Mouse (Mus musculus) left cerebral cortex, adult 2 months (tissue): Measurements from ENCODE around the gene Ror1. TPM values are rescaled to one million over a fixed set of nuclear protein-coding genes. Genes with fewer than 3 reads are reported as not detected.

Source experiments
- DNase-seq, 2 experiments: peaks; one replicate each; pipeline ENCODE4 v3.0.0; 2021 to 2022; ENCODE audit warnings: low spot score in 2 of 2, mixed read lengths in 1 of 2; ENCODE audit errors: extremely low spot score in 1 of 2
- H3K27ac ChIP-seq: fragments of 200-600 bp; 2 replicates; pipeline ENCODE4 v1.8.1; 2022
- H3K4me3 ChIP-seq: fragments of 200-600 bp; 2 replicates; pipeline ENCODE4 v1.8.1; 2022
- CTCF ChIP-seq: fragments of 200-600 bp; IDR thresholded peaks from 2 replicates; pipeline ENCODE4 v1.8.1; 2022; ENCODE audit warnings: antibody characterized with exemption, mild to moderate bottlenecking, moderate library complexity
- intact Hi-C: fragments of 180-260 bp; cut with DNase I; formaldehyde crosslinking; loops from one replicate; pipeline ENCODE4 v1.15.1; 2025
- total RNA-seq, 2 experiments: library from RNA; stranded (reverse); gene quantifications; 2 replicates each; pipeline ENCODE4 v1.2.3; 2021

Ror1 gene
- total RNA-seq, 2 experiments from 2014 or later = 0.72 to 0.86 TPM

GRCm38 (mm10) chr4:100226619-100227018 lies 131.0 kb downstream of the Ror1 start:
- no peak for TF ChIP-seq CTCF
- intact Hi-C loops = no loop called here
- H3K27ac ChIP-seq = no peak overlapping the region
- no peak overlapping the region for H3K4me3 ChIP-seq
- no peak for DNase-seq

GRCm38 (mm10) chr4:100228106-100228505 lies 132.5 kb downstream of the Ror1 start:
- DNase-seq = no peak
- Histone ChIP-seq H3K27ac (no peak overlapping the region), H3K4me3 (no peak overlapping the region)
- TF ChIP-seq CTCF = no peak
- intact Hi-C loops = no loop called here

GRCm38 (mm10) chr4:100230245-100230644 lies 134.7 kb downstream of the Ror1 start:
- H3K4me3 ChIP-seq = no peak overlapping the region
- DNase-seq = no peak
- intact Hi-C loops = no loop called here
- no peak for TF ChIP-seq CTCF
- no peak overlapping the region for H3K27ac ChIP-seq

GRCm38 (mm10) chr4:100230963-100231362 lies 135.4 kb downstream of the Ror1 start:
- Histone ChIP-seq H3K27ac (no peak overlapping the region), H3K4me3 (no peak overlapping the region)
- intact Hi-C loops = no loop called here
- DNase-seq = no peak
- no peak for TF ChIP-seq CTCF

GRCm38 (mm10) chr4:100231906-100232305 lies 136.3 kb downstream of the Ror1 start:
- no peak for DNase-seq
- intact Hi-C loops = no loop called here
- Histone ChIP-seq H3K4me3 (no peak overlapping the region), H3K27ac (no peak overlapping the region)
- TF ChIP-seq CTCF = no peak

- no peak for TF ChIP-seq CTCF
- Histone ChIP-seq H3K4me3 (no peak overlapping the region), H3K27ac (no peak overlapping the region)
- no peak for DNase-seq
- intact Hi-C loops = no loop called here
Measured at GRCm38 (mm10) chr4:100232541-100232940, 136.9 kb downstream of the Ror1 start.

GRCm38 (mm10) chr4:100233770-100234169 lies 138.2 kb downstream of the Ror1 start:
- H3K4me3 ChIP-seq = no peak overlapping the region
- TF ChIP-seq CTCF = no peak
- intact Hi-C loops = no loop called here
- no peak overlapping the region for H3K27ac ChIP-seq
- DNase-seq = no peak

GRCm38 (mm10) chr4:100236339-100236738 lies 140.7 kb downstream of the Ror1 start:
- intact Hi-C loops = no loop called here
- no peak overlapping the region for H3K4me3 ChIP-seq
- DNase-seq = no peak

GRCm38 (mm10) chr4:100242061-100242756 lies 146.6 kb downstream of the Ror1 start:
- Histone ChIP-seq H3K4me3 (no peak overlapping the region), H3K27ac (no peak overlapping the region)
- no peak for DNase-seq
- intact Hi-C loops = no loop called here
- TF ChIP-seq CTCF = no peak; the same call in 1 of the 2 replicates

More at GRCm38 (mm10) chr4:100236339-100236738, 140.7 kb downstream of the Ror1 start:
- H3K27ac ChIP-seq = no peak overlapping the region
- no peak for TF ChIP-seq CTCF

- DNase-seq = no peak
- intact Hi-C loops = no loop called here
- TF ChIP-seq CTCF = no peak
- Histone ChIP-seq H3K27ac (no peak overlapping the region), H3K4me3 (no peak overlapping the region)
Measured at GRCm38 (mm10) chr4:100244250-100244649, 148.7 kb downstream of the Ror1 start.

GRCm38 (mm10) chr4:100244701-100245100 lies 149.1 kb downstream of the Ror1 start:
- H3K4me3 ChIP-seq = no peak overlapping the region
- H3K27ac ChIP-seq = no peak overlapping the region
- DNase-seq = no peak
- no peak for TF ChIP-seq CTCF
- intact Hi-C loops = no loop called here

- intact Hi-C loops = no loop called here
- TF ChIP-seq CTCF = no peak
- H3K4me3 ChIP-seq = no peak overlapping the region
- no peak for DNase-seq
- no peak overlapping the region for H3K27ac ChIP-seq
Measured at GRCm38 (mm10) chr4:100247826-100248225, 152.2 kb downstream of the Ror1 start.

GRCm38 (mm10) chr4:100248273-100248672 lies 152.7 kb downstream of the Ror1 start:
- intact Hi-C loops = no loop called here
- H3K4me3 ChIP-seq = no peak overlapping the region
- no peak overlapping the region for H3K27ac ChIP-seq
- no peak for TF ChIP-seq CTCF
- no peak for DNase-seq
